26 mouse cellular contexts compared by ENCODE assay signal in the genomic region with DNA sequence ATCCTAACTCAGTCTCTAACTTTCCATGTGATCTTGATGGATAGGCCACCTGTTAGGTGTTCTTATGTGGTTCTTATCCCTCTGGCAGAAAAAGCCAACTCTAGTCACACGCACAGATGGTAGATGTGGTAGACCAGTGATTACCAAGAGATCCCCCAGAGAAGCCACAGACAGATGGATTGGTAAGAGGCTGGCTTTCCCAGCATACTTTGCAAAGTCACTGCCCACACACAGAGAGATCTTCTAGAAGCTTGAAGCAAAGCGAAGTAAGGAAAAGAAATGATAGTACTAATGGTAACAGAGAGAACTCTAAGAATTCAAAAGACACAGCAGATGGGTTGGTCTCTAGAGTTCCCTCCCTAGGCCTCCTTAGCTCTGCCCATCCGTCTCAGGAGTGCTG. TPM values are rescaled to one million over a fixed set of nuclear protein-coding genes. Genes with fewer than 3 reads are reported as not detected.
A peak's percentile ranks its signal among the peaks of the same experiment; 100 is the strongest.
DNase-seq lines count a peak whose midpoint lies in the region; ATAC-seq and TF ChIP-seq lines count a peak whose summit lies in the region.
"Had no signal": no experiment of that assay in that cellular context is flagged by ENCODE, and none has a peak within 500 bp of the region (broad histone marks: within the 10 kb centered on the region; RNA-seq: fewer than 3 reads in every experiment).

No protein-coding gene starts in this region.

- H3K36me3 ChIP-seq in midbrain, postnatal 0 days (ENCODE audit: insufficient read depth, low read length), result no peaks in the 10 kb centered on the region
- H3K36me3 ChIP-seq in midbrain, embryonic 15.5 days (replicated peaks), result no peaks in the 10 kb centered on the region
- H3K36me3 ChIP-seq: embryonic facial prominence, embryonic 13.5 days; G1E; hindbrain, embryonic 10.5 days; hindbrain, embryonic 15.5 days; neural tube, embryonic 13.5 days had no signal

- H3K27ac ChIP-seq in midbrain, postnatal 0 days (ENCODE audit: low read depth, low read length), result no peak overlapping the region
- H3K27ac ChIP-seq in midbrain, embryonic 15.5 days, result no peak overlapping the region
- H3K27ac ChIP-seq: embryonic facial prominence, embryonic 13.5 days; hindbrain, embryonic 10.5 days; hindbrain, embryonic 15.5 days; liver, embryonic 14.5 days; neural tube, embryonic 13.5 days had no signal

- no peak for DNase-seq in frontal cortex, postnatal 10 days (ENCODE audit: low spot score in 2 of 2)
- DNase-seq in left cerebral cortex, adult 18-20 months (ENCODE audit: low spot score in 2 of 2), result peak; percentile 43 to 53
- no peak for DNase-seq in left cerebral cortex, postnatal 4 days
- DNase-seq in midbrain, postnatal 0 days (ENCODE audit: low spot score), result peak; percentile 13
- DNase-seq in lung, adult 2 months, result no peak
- DNase-seq: cerebellum, adult 11-12 months; cerebellum, adult 9-11 months; embryo, embryonic 11 days; gastrocnemius, postnatal 14 days; kidney, adult 11 months; spleen, adult 18-20 months; thymus, adult 18-20 months; thymus, postnatal 25 days had no signal

- no peaks in the 10 kb centered on the region for H3K4me1 ChIP-seq in midbrain, postnatal 0 days (ENCODE audit: insufficient read depth, low read length)
- no peaks in the 10 kb centered on the region for H3K4me1 ChIP-seq in midbrain, embryonic 15.5 days
- no peaks in the 10 kb centered on the region for H3K4me1 ChIP-seq in lung, adult 2 months (ENCODE audit: control insufficient read depth, insufficient read depth, low read length)
- H3K4me1 ChIP-seq: hindbrain, embryonic 10.5 days; neural tube, embryonic 13.5 days had no signal

- peak; percentile 81 for ATAC-seq in frontal cortex, adult (ENCODE audit: low TSS enrichment)
- ATAC-seq in midbrain, postnatal 0 days (ENCODE audit: low FRiP score), result no peak
- no peak for ATAC-seq in midbrain, embryonic 15.5 days (replicated peaks)
- ATAC-seq: inflammation-experienced regulatory T-cells, adult 6 months had no signal

- WGBS in midbrain, postnatal 0 days, result 87% methylated on average over 3 of the region's 3 CpGs
- WGBS in midbrain, embryonic 15.5 days, result 86% methylated on average over 3 of the region's 3 CpGs
- WGBS in lung, adult 2 months, result 85% methylated on average over 3 of the region's 3 CpGs

- H3K4me3 ChIP-seq in midbrain, postnatal 0 days (ENCODE audit: low read depth, low read length), result no peak overlapping the region
- H3K4me3 ChIP-seq in midbrain, embryonic 15.5 days, result no peak overlapping the region
- no peak overlapping the region for H3K4me3 ChIP-seq in lung, adult 2 months (replicated peaks; ENCODE audit: extremely low read depth, low read depth, low read length)
- H3K4me3 ChIP-seq: embryonic facial prominence, embryonic 13.5 days; erythroblast, embryonic 14.5 days; hindbrain, embryonic 10.5 days; hindbrain, embryonic 15.5 days; neural tube, embryonic 13.5 days had no signal

- no peak for TF ChIP-seq POLR2A in lung, adult 2 months (IDR thresholded peaks at IDR 0.05; ENCODE audit: borderline replicate concordance, extremely low read depth, low read depth, low read length)

- intact Hi-C loops in left cerebral cortex, postnatal 4 days (cut with DNase I), result no loop called here

- no peak for TF ChIP-seq CTCF in midbrain, postnatal 0 days (IDR thresholded peaks at IDR 0.05)
- TF ChIP-seq CTCF in lung, adult 2 months (IDR thresholded peaks at IDR 0.05; ENCODE audit: insufficient read depth, low read length), result no peak

- no peaks in the 10 kb centered on the region for H3K9me3 ChIP-seq in midbrain, postnatal 0 days (ENCODE audit: low read length)
- no peaks in the 10 kb centered on the region for H3K9me3 ChIP-seq in midbrain, embryonic 15.5 days
- H3K9me3 ChIP-seq: embryonic facial prominence, embryonic 13.5 days; G1E; hindbrain, embryonic 10.5 days; hindbrain, embryonic 15.5 days; neural tube, embryonic 13.5 days had no signal

- H3K4me2 ChIP-seq in midbrain, postnatal 0 days (ENCODE audit: low read depth, low read length, poor library complexity, severe bottlenecking), result no peak overlapping the region
- H3K4me2 ChIP-seq in midbrain, embryonic 15.5 days, result no peak overlapping the region
- H3K4me2 ChIP-seq: embryonic facial prominence, embryonic 13.5 days; hindbrain, embryonic 15.5 days; neural tube, embryonic 13.5 days had no signal

- no peaks in the 10 kb centered on the region for H3K27me3 ChIP-seq in midbrain, postnatal 0 days (ENCODE audit: insufficient read depth, low read length)
- H3K27me3 ChIP-seq in midbrain, embryonic 15.5 days (replicated peaks), result no peaks in the 10 kb centered on the region
- H3K27me3 ChIP-seq: embryonic facial prominence, embryonic 13.5 days; hindbrain, embryonic 15.5 days; neural tube, embryonic 13.5 days had no signal

- H3K9ac ChIP-seq in midbrain, postnatal 0 days (replicated peaks; ENCODE audit: low read length, poor library complexity, severe bottlenecking), result no peak overlapping the region
- no peak overlapping the region for H3K9ac ChIP-seq in midbrain, embryonic 15.5 days
- H3K9ac ChIP-seq: embryonic facial prominence, embryonic 13.5 days; forebrain, postnatal 0 days; hindbrain, embryonic 15.5 days; liver, embryonic 14.5 days; lung, embryonic 14.5 days; neural tube, embryonic 13.5 days had no signal

RNA-seq across cellular contexts. Expression of a gene that starts 33.1 kb away (rescaled TPM):
- 10 to 100 TPM; 15.9 to 20.7 TPM for total RNA-seq in left cerebral cortex, adult 18-20 months (2021)
- total RNA-seq in left cerebral cortex, postnatal 4 days (2021), result 10 to 100 TPM; 17.2 to 18.4 TPM
- 4.9 and 5.1 TPM in 2 replicates for total RNA-seq in midbrain, postnatal 0 days (2014; rRNA removed)
- polyA plus RNA-seq in midbrain, postnatal 0 days (2015; fragmentation: Nextera tagmentation; extraction: Ambion mirVana), result 7.8 and 8.0 TPM in 2 replicates
- polyA plus RNA-seq in midbrain, embryonic 15.5 days (2015; fragmentation: Nextera tagmentation; extraction: Ambion mirVana), result 10.5 and 13.0 TPM in 2 replicates
- polyA plus RNA-seq in lung, adult 2 months (2012; rRNA removed), result 1.8 and 7.4 TPM in 2 replicates
- total RNA-seq: granulocyte monocyte progenitor cell, adult 5-6 weeks had no signal
- polyA plus RNA-seq: erythroblast, embryonic 14.5 days had no signal

RNA-seq across cellular contexts. Expression of a gene that starts 42.5 kb away (rescaled TPM):
- 100 to 1,000 TPM; 144 to 145 TPM for total RNA-seq in left cerebral cortex, adult 18-20 months (2021)
- 100 to 1,000 TPM; 185 to 199 TPM for total RNA-seq in left cerebral cortex, postnatal 4 days (2021)
- 97.1 and 134 TPM in 2 replicates for total RNA-seq in midbrain, postnatal 0 days (2014; rRNA removed)
- 13.5 and 17.0 TPM in 2 replicates for polyA plus RNA-seq in midbrain, postnatal 0 days (2015; fragmentation: Nextera tagmentation; extraction: Ambion mirVana)
- 24.8 and 29.1 TPM in 2 replicates for polyA plus RNA-seq in midbrain, embryonic 15.5 days (2015; fragmentation: Nextera tagmentation; extraction: Ambion mirVana)
- 46.2 and 62.4 TPM in 2 replicates for polyA plus RNA-seq in lung, adult 2 months (2012; rRNA removed)

Comparison
In these comparisons a context has a peak if more than half of its experiments do, and no peak if none do; other contexts are left out.
1. DNase-seq: peak in left cerebral cortex, adult 18-20 months (2 of 2) and midbrain, postnatal 0 days (single experiment); none in frontal cortex, postnatal 10 days (0 of 2), left cerebral cortex, postnatal 4 days (single experiment) and lung, adult 2 months (single experiment).